Mouse (Mus musculus): ENCODE measurements around the gene Rnf169. TPM values are rescaled to one million over a fixed set of nuclear protein-coding genes. Genes with fewer than 3 reads are reported as not detected.

Rnf169 gene
- 11.3 TPM for polyA plus RNA-seq (2014; fragmentation: Illumina TruSeq; extraction: RNeasy Lipid Tissue Mini Kit (QIAGEN cat#74804); ENCODE audit: low read depth, low replicate concordance)

DNA sequence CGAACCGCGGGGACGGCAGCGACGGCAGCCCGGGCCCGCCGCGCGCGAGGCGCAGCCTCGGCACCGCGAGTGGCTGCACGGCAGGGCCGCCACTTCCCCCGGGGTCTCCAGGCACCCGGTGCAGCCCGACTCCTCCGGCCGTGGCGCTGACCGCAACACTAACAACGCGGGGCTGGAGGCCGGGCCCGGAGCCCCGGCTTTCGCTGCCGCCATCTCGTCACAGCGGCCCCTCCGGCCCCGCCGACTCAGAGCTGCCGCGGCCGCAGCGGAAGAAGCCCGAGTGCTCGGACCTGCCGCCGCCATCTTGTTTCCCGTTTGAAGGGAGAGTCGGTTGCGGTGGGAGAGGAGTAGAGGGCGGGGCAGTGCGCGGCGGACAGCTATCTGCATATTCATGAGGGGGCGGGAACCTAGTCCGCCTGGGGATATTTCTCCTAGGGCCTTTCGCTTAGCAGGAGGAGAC is at the start of gene Rnf169:
TSS of gene Rnf169 (minus strand) at position 317 of the 460 bp plus-strand sequence.

DNA sequence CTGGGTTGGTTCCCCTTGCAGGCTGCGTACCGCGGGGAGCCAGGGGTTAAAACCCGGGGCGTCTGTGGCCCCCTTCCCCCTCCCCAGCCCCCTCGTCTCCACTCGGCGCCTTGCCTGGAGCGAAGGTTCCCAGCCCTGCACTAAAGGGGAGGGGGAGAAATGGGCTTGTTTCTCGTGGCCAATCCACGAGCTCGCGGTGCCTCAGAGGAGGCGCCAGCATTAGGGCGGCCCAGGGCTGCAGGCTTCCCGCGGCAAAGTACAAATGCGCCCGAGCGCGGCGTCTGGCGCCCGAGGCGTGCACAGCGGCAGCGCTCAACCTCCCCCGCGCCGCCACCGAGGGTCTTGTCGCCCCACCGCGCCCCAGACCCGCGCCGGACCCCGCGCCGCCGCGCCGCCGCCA is 25.5 kb upstream of the Rnf169 start, which contains the start of gene Chrdl2:
TSS of gene Chrdl2 (plus strand) at position 383 of the 400 bp plus-strand sequence.

Other genes with a start within 250 kb of the Rnf169 start
- gene Olfr521, start 216.9 kb downstream of the Rnf169 start, polyA plus RNA-seq (2014; fragmentation: Illumina TruSeq; extraction: RNeasy Lipid Tissue Mini Kit (QIAGEN cat#74804); ENCODE audit: low read depth, low replicate concordance): not detected
- gene Neu3, start 152.0 kb downstream of the Rnf169 start, polyA plus RNA-seq (2014; fragmentation: Illumina TruSeq; extraction: RNeasy Lipid Tissue Mini Kit (QIAGEN cat#74804); ENCODE audit: low read depth, low replicate concordance): 1.3 TPM
- not detected for gene Xrra1, start 121.3 kb downstream of the Rnf169 start, polyA plus RNA-seq (2014; fragmentation: Illumina TruSeq; extraction: RNeasy Lipid Tissue Mini Kit (QIAGEN cat#74804); ENCODE audit: low read depth, low replicate concordance)
- 169 TPM for gene Spcs2, start 117.0 kb downstream of the Rnf169 start, polyA plus RNA-seq (2014; fragmentation: Illumina TruSeq; extraction: RNeasy Lipid Tissue Mini Kit (QIAGEN cat#74804); ENCODE audit: low read depth, low replicate concordance)
- not detected for gene Chrdl2, start 25.7 kb upstream of the Rnf169 start, polyA plus RNA-seq (2014; fragmentation: Illumina TruSeq; extraction: RNeasy Lipid Tissue Mini Kit (QIAGEN cat#74804); ENCODE audit: low read depth, low replicate concordance)
- gene Pold3, start 141.1 kb upstream of the Rnf169 start, polyA plus RNA-seq (2014; fragmentation: Illumina TruSeq; extraction: RNeasy Lipid Tissue Mini Kit (QIAGEN cat#74804); ENCODE audit: low read depth, low replicate concordance): 10.2 TPM
- 6.4 TPM for gene Lipt2, start 178.8 kb upstream of the Rnf169 start, polyA plus RNA-seq (2014; fragmentation: Illumina TruSeq; extraction: RNeasy Lipid Tissue Mini Kit (QIAGEN cat#74804); ENCODE audit: low read depth, low replicate concordance)
- 3.8 TPM for gene Kcne3, start 196.1 kb upstream of the Rnf169 start, polyA plus RNA-seq (2014; fragmentation: Illumina TruSeq; extraction: RNeasy Lipid Tissue Mini Kit (QIAGEN cat#74804); ENCODE audit: low read depth, low replicate concordance)
- gene Pgm2l1, start 246.9 kb upstream of the Rnf169 start, polyA plus RNA-seq (2014; fragmentation: Illumina TruSeq; extraction: RNeasy Lipid Tissue Mini Kit (QIAGEN cat#74804); ENCODE audit: low read depth, low replicate concordance): 2.8 TPM